Mouse (Mus musculus) ES-Bruce4 (cell line): ENCODE data around the gene Fancc. TPM values are rescaled to one million over a fixed set of nuclear protein-coding genes. Genes with fewer than 3 reads are reported as not detected.

Experiments used
- H3K27ac ChIP-seq: 2 replicates; pipeline ENCODE4 v1.5.1; 2012; ENCODE audit warnings: low read length, inconsistent platforms; ENCODE audit not compliant: insufficient read depth
- H3K27me3 ChIP-seq: 2 replicates; pipeline ENCODE4 v1.6.1; 2012; ENCODE audit warnings: mild to moderate bottlenecking, low read length, inconsistent platforms; ENCODE audit not compliant: control insufficient read depth, poor library complexity, insufficient read depth, severe bottlenecking
- H3K36me3 ChIP-seq: 2 replicates; pipeline ENCODE4 v1.6.1; 2012; ENCODE audit warnings: inconsistent platforms, mild to moderate bottlenecking, low read length, moderate library complexity; ENCODE audit not compliant: control insufficient read depth, poor library complexity, insufficient read depth, severe bottlenecking
- H3K4me1 ChIP-seq: one replicate; pipeline ENCODE4 v1.8.1; 2011; ENCODE audit warnings: low read length; ENCODE audit not compliant: control insufficient read depth, insufficient read depth
- H3K4me3 ChIP-seq: 2 replicates; pipeline ENCODE4 v1.5.1; 2011; ENCODE audit warnings: low read depth, mild to moderate bottlenecking, low read length
- H3K9ac ChIP-seq: 2 replicates; pipeline ENCODE4 v1.6.1; 2012; ENCODE audit warnings: low read depth, mild to moderate bottlenecking, inconsistent platforms; ENCODE audit not compliant: poor library complexity, severe bottlenecking
- H3K9me3 ChIP-seq: replicated peaks from 2 replicates; pipeline ENCODE4 v1.6.1; 2012; ENCODE audit warnings: mild to moderate bottlenecking, low read length, inconsistent platforms; ENCODE audit not compliant: control insufficient read depth, poor library complexity, insufficient read depth, severe bottlenecking
- CTCF ChIP-seq: IDR thresholded peaks from one replicate; pipeline ENCODE4 v1.8.1; 2011; ENCODE audit warnings: low read depth, low read length
- EP300 ChIP-seq: IDR thresholded peaks from 2 replicates; pipeline ENCODE4 v1.6.1; 2011; ENCODE audit warnings: low read depth, low read length; ENCODE audit not compliant: insufficient read depth
- POLR2A ChIP-seq: IDR thresholded peaks from one replicate; pipeline ENCODE4 v1.8.1; 2011; ENCODE audit warnings: low read length; ENCODE audit not compliant: insufficient read depth
- polyA plus RNA-seq: library from polyadenylated mRNA; stranded (reverse); fragments of >200 nt; gene quantifications from 2 replicates; pipeline ENCODE4 v1.2.4, GENCODE M21; 2011; ENCODE audit warnings: low read depth; ENCODE audit not compliant: missing spikeins, insufficient read depth, insufficient read length

The Fancc gene
- polyA plus RNA-seq, 1 experiment: 13.3 TPM

GRCm38 (mm10) chr13:63297003-63297402 is 200.1 kb downstream of the Fancc start:
- TF ChIP-seq EP300: no peak
- no peak for TF ChIP-seq POLR2A
- no peak for TF ChIP-seq CTCF
- no peak overlapping the region for H3K9ac ChIP-seq
- H3K36me3 ChIP-seq: peaks cover 12% of the 10 kb centered on the region; the same call in 1 of the 2 replicates
- H3K27ac ChIP-seq: no peak overlapping the region
- H3K4me3 ChIP-seq: no peak overlapping the region
- no peaks in the 10 kb centered on the region for H3K9me3 ChIP-seq
- H3K4me1 ChIP-seq: peaks cover 19% of the 10 kb centered on the region
- H3K27me3 ChIP-seq: no peaks in the 10 kb centered on the region

DNA sequence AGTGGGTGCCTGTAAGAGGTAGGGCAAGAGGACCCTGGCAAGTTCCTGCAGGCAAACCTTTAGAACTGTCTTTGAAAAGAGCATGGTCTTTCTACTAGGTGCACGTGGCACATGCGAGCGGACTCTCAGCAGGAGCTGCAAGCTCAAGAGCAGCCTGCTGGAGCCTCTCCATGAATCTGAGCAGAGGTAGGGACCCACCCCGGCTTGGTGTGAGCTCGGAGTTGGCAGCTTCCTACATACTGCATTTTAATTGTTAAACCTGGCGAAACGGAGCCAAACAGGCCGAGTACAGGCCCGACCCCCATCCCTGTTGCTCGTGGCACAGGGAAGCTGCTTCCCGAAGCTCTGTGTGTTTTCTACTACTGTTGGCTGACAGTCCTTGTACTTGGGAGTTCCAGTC is 200.8 kb downstream of the Fancc start:
- peaks cover 12% of the 10 kb centered on the region; the same call in 1 of the 2 replicates for H3K36me3 ChIP-seq
- no peaks in the 10 kb centered on the region for H3K27me3 ChIP-seq
- H3K4me3 ChIP-seq: no peak overlapping the region
- no peak overlapping the region for H3K9ac ChIP-seq
- H3K27ac ChIP-seq: no peak overlapping the region
- H3K4me1 ChIP-seq: peaks cover 19% of the 10 kb centered on the region
- H3K9me3 ChIP-seq: no peaks in the 10 kb centered on the region
- TF ChIP-seq POLR2A (no peak), CTCF (no peak), EP300 (no peak)

GRCm38 (mm10) chr13:63294359-63295193 is 202.5 kb downstream of the Fancc start:
- 0 out of 2 replicates have a peak, but pooled peaks have one; percentile 69 for TF ChIP-seq EP300
- no peak for TF ChIP-seq POLR2A
- TF ChIP-seq CTCF: no peak
- no peak overlapping the region for H3K27ac ChIP-seq
- H3K27me3 ChIP-seq: no peaks in the 10 kb centered on the region
- peaks cover 14% of the 10 kb centered on the region for H3K4me1 ChIP-seq
- no peak overlapping the region for H3K9ac ChIP-seq
- H3K9me3 ChIP-seq: no peaks in the 10 kb centered on the region
- H3K4me3 ChIP-seq: no peak overlapping the region
- H3K36me3 ChIP-seq: peaks cover 9% of the 10 kb centered on the region; the same call in 1 of the 2 replicates

DNA sequence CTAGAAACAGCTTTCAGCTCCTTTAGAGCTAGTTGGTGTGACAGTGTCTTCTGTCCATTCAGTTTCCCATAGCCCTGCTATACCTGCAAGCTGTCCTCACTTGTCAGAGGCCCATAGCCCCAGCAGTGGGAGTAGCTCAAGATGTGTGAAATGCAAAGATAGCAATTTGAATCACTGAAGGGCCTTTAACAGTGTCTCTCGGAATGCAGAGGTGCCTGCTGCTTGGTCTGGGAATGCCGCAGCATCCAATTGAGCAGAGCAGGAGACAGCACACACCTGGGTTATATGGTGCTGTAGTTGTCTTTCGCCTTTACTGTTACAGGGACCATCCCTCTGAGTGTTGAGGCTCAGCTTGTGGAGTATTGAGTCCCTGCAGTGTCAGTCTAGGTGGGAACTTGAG is 203.4 kb downstream of the Fancc start:
- Histone ChIP-seq H3K4me1 (peaks cover 14% of the 10 kb centered on the region), H3K9ac (no peak overlapping the region), H3K27ac (0 out of 2 replicates have a peak overlapping the region, but pooled peaks have one; percentile 26), H3K27me3 (no peaks in the 10 kb centered on the region), H3K4me3 (no peak overlapping the region), H3K9me3 (no peaks in the 10 kb centered on the region), H3K36me3 (peaks cover 9% of the 10 kb centered on the region; the same call in 1 of the 2 replicates)
- TF ChIP-seq EP300 (peak; percentile 88), CTCF (no peak)

DNA sequence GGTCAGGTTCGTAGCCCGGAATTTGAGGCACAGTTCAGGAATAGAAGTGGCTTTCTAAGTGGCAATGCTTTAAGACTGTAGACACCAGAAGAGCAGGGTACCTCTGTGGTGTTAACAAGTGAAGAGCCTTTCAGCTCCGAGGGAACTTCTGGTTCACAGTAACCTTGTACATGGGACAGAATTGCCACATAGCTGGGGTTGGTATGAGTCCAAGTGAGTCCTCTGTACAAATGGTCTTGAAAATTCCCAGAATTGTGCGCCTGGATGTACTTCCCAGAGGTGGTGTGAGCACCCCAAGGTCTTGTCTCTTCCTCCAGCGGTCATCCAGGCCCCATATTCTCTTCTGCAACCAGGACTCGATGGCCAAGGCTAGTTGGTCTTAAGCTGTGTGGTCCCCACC is 206.1 kb downstream of the Fancc start:
- H3K36me3 ChIP-seq: peaks cover 12% of the 10 kb centered on the region; the same call in 1 of the 2 replicates
- no peak for TF ChIP-seq POLR2A
- TF ChIP-seq CTCF: no peak
- TF ChIP-seq EP300: no peak
- H3K9me3 ChIP-seq: no peaks in the 10 kb centered on the region
- H3K27ac ChIP-seq: no peak overlapping the region
- no peaks in the 10 kb centered on the region for H3K27me3 ChIP-seq
- peaks cover 14% of the 10 kb centered on the region for H3K4me1 ChIP-seq
- H3K4me3 ChIP-seq: no peak overlapping the region
- no peak overlapping the region for H3K9ac ChIP-seq

- Histone ChIP-seq H3K27me3 (no peaks in the 10 kb centered on the region), H3K4me1 (peaks cover 14% of the 10 kb centered on the region), H3K27ac (no peak overlapping the region), H3K9me3 (no peaks in the 10 kb centered on the region), H3K4me3 (no peak overlapping the region), H3K36me3 (peaks cover 12% of the 10 kb centered on the region; the same call in 1 of the 2 replicates), H3K9ac (no peak overlapping the region)
- TF ChIP-seq EP300 (no peak), POLR2A (no peak), CTCF (no peak)
Measured at GRCm38 (mm10) chr13:63290126-63290525, 207.0 kb downstream of the Fancc start.
